Mouse (Mus musculus): Measurements from ENCODE around the gene Olfr1055. TPM values are rescaled to one million over a fixed set of nuclear protein-coding genes. Genes with fewer than 3 reads are reported as not detected.
"Not testable (repeated sequence)": the region's sequence is repeated elsewhere in the genome, so short reads cannot be mapped to it uniquely, and the experiment has no call there.

The Olfr1055 gene
- polyA plus RNA-seq (2016; fragmentation: Nextera tagmentation; extraction: Ambion mirVana): not detected in 2 replicates

DNA sequence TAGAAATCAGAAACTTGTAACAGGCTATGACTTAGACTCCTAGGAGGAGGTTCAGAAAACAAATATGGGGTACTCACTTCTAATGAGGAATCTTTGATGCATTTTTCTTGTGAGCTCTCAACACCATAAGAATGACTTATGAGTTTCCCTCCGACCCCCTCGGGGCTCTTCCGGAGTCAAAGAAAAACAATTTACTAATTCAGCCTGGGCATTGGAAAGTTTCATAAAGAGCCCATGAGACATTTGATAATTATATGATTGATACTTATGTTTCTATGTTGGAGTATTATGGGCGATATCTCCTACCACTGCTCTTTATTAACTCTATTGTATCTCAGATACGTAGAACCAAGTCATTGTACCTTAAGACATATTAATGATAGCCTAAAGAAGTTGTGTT lies at the start of gene Olfr1055:
Gene Olfr1055, minus strand, starts transcription at position 101 of the 400 bp plus-strand sequence.
- no peak for ATAC-seq (ENCODE audit: low FRiP score, low read depth)
- H3K9me3 ChIP-seq: no peaks in the 10 kb centered on the region
- H3K27ac ChIP-seq (replicated peaks): no peak within 1 kb of the TSS
- H3K4me3 ChIP-seq: no peak within 1 kb of the TSS
- no peaks in the 10 kb centered on the region for H3K27me3 ChIP-seq
- no peak within 1 kb of the TSS for H3K9ac ChIP-seq (replicated peaks)
- H3K36me3 ChIP-seq: no peaks in the 10 kb centered on the region
- no peak within 1 kb of the TSS for H3K4me2 ChIP-seq (replicated peaks)
- 92% methylated on average over 5 of the region's 5 CpGs for WGBS
- no peaks in the 10 kb centered on the region for H3K4me1 ChIP-seq

DNA sequence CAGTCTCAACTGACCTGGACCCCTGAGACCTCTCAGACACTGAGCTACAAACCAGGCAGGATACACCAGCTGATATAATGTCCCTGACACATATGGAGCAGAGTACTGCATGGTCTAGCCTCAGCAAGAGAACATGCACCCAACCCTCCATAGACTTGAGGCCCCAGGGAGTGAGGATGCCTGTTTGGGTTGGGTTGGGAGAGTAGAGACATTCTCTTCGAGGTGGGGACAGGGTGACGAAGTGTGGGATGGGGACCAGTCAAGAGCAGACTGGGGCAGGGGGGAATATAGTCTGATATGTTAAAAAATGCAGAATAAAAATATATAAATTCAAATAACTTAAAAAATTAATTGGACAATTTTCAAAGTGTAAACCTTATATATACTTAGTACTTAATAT lies 45.0 kb upstream of the Olfr1055 start:
- no peak overlapping the region for H3K4me3 ChIP-seq
- H3K9me3 ChIP-seq: no peaks in the 10 kb centered on the region
- no peak overlapping the region for H3K9ac ChIP-seq (replicated peaks)
- H3K36me3 ChIP-seq: no peaks in the 10 kb centered on the region
- 91% methylated on average over 2 of the region's 2 CpGs for WGBS
- H3K4me2 ChIP-seq (replicated peaks): no peak overlapping the region
- no peaks in the 10 kb centered on the region for H3K4me1 ChIP-seq
- ATAC-seq (ENCODE audit: low FRiP score, low read depth): peak; percentile 47; the same call in 1 of the 2 replicates
- no peak overlapping the region for H3K27ac ChIP-seq (replicated peaks)
- no peaks in the 10 kb centered on the region for H3K27me3 ChIP-seq

DNA sequence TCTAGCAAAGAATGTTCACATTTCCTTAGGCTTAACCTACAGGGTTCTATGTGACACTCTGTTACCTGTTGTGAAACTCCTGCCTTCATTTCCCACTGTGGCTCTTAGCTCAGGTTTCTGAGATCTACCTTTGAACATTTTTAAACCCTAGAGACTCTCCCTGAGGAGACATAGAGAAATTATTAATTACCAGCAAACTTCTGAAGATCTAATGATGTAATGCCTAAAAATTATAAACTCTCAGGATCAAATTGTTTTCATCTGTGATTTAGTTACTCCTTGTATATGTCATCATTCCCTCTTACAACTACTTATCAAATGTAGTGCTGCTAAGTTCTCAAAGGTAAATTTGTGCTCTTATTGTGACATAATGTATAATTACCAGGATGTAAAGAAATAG lies 38.4 kb upstream of the Olfr1055 start, which contains the start of gene Olfr1058:
Gene Olfr1058, minus strand, starts transcription at position 101 of the 400 bp plus-strand sequence.
- H3K4me1 ChIP-seq; H3K27ac ChIP-seq (replicated peaks); H3K9me3 ChIP-seq; H3K4me3 ChIP-seq; H3K36me3 ChIP-seq; H3K27me3 ChIP-seq; H3K9ac ChIP-seq (replicated peaks); H3K4me2 ChIP-seq (replicated peaks); ATAC-seq (ENCODE audit: low FRiP score, low read depth): not testable (repeated sequence)

DNA sequence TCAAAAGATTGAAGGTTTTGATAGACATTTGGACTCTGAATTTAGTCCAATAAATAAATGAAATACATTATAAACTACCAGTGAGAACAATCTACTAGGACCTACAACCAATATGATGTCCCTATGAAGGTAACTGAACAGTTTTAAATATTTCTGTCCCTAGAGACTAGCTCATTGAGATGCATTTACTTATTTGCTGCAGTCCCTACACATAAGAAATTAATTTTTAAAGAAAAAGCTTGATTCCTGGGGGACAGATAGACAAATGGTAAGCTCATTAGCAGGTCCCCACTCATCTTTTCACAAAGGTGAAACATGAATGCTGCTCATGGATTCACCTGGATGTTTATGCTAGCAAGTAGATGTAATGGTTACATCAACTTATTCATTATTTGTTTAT lies 28.2 kb upstream of the Olfr1055 start, which contains the start of gene Olfr1057:
Gene Olfr1057, minus strand, starts transcription at position 101 of the 400 bp plus-strand sequence.
- Histone ChIP-seq H3K4me3 (no peak within 1 kb of the TSS), H3K9me3 (no peaks in the 10 kb centered on the region), H3K9ac (replicated peaks) (no peak within 1 kb of the TSS), H3K36me3 (no peaks in the 10 kb centered on the region), H3K4me1 (no peaks in the 10 kb centered on the region), H3K27ac (replicated peaks) (no peak within 1 kb of the TSS), H3K27me3 (no peaks in the 10 kb centered on the region), H3K4me2 (replicated peaks) (no peak within 1 kb of the TSS)
- no peak for ATAC-seq (ENCODE audit: low FRiP score, low read depth)

DNA sequence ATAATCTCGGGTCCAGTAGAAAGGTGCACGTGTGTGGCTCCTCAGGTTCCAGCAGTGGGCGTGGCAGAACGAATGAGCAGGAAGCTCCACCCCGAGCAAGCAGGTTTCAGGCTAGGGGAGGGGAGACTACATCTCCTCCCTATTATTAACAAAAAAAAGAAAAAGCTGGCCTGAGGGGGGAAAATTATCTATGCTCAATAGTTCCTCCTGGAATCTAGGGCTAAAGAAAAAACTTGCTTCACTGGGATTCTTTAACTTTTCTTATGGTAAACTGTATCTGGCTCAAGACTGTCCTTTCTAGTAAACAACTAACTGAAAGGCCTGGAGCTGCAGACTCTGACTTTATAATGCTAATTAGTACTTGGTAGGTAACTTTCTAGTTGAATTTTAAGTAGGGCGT lies 16.3 kb upstream of the Olfr1055 start:
- not testable (repeated sequence) for H3K27me3 ChIP-seq; ATAC-seq (ENCODE audit: low FRiP score, low read depth)

DNA sequence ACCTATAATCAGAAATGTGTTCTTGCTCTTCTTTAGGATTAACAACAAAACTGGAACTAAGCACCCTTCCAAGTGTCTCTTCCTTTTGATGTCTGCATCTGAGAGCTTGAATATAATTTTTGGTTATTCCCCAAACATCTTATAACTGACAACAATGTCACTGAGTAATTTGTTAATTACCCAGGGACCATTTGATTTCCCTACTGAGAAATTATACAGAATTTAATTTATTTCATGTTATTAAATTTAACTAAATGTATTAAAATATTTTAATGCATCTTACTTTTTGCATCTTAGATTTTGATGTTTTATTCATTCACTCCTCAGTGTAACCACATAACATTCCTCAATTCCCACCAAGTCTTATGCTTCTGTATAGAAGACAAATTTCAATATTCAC lies 12.3 kb upstream of the Olfr1055 start, which contains the start of gene Olfr1056:
Gene Olfr1056, minus strand, starts transcription at position 101 of the 400 bp plus-strand sequence.
- H3K4me2 ChIP-seq (replicated peaks): no peak within 1 kb of the TSS
- no peak for ATAC-seq (ENCODE audit: low FRiP score, low read depth)
- no peak within 1 kb of the TSS for H3K4me3 ChIP-seq
- no peaks in the 10 kb centered on the region for H3K36me3 ChIP-seq
- no peaks in the 10 kb centered on the region for H3K9me3 ChIP-seq
- no peaks in the 10 kb centered on the region for H3K27me3 ChIP-seq
- H3K9ac ChIP-seq (replicated peaks): no peak within 1 kb of the TSS
- H3K4me1 ChIP-seq: no peaks in the 10 kb centered on the region
- no peak within 1 kb of the TSS for H3K27ac ChIP-seq (replicated peaks)

More for the DNA sequence above, 16.3 kb upstream of the Olfr1055 start:
- H3K4me2 ChIP-seq (replicated peaks); H3K4me3 ChIP-seq; H3K27ac ChIP-seq (replicated peaks); H3K36me3 ChIP-seq; H3K9ac ChIP-seq (replicated peaks); H3K9me3 ChIP-seq; H3K4me1 ChIP-seq: not testable (repeated sequence)
- WGBS: no CpG with 5 or more reads among the region's 6 CpGs

DNA sequence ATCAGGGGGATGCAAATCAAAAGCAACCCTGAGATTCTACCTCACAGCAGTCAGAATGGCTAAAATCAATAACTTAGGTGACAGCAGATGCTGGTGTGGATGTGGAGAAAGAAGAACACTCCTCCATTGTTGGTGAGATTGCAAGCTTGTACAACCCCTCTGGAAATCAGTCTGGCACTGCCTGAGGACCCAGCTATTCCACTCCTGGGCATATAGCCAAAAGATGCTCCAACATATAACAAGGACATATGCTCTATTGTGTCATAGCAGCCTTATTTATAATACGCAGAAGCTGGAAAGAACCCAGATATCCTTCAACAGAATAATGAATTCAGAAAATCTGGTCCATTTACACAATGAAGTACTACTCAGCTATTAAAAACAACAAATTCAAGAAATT lies 1.7 kb upstream of the Olfr1055 start:
- 97% methylated on average over 1 of the region's 1 CpGs for WGBS
- H3K27ac ChIP-seq (replicated peaks); H3K9me3 ChIP-seq; H3K4me2 ChIP-seq (replicated peaks); H3K4me3 ChIP-seq; ATAC-seq (ENCODE audit: low FRiP score, low read depth); H3K36me3 ChIP-seq; H3K4me1 ChIP-seq; H3K27me3 ChIP-seq; H3K9ac ChIP-seq (replicated peaks): not testable (repeated sequence)

DNA sequence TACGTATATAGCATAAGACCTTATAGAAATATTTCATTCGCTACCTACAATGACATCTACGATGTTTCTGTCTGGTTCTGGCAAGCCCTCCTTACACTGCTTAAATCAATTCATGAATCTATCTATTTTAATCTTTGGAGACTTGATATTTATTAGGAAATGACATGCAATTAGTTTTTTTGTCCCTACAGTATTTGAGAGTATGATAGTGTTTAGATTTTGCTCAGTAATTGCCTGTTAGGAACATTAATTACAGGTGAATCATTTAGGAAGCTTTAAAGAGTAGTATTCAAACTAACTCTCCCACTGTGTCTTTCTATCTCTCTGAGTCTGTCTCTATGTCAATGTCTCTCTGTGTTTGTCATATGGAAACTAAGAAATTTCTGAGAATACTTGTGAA lies 14.8 kb downstream of the Olfr1055 start, which contains the start of gene Olfr1054:
Gene Olfr1054, minus strand, starts transcription at position 101 of the 400 bp plus-strand sequence.
- Histone ChIP-seq H3K9ac (replicated peaks) (no peak within 1 kb of the TSS), H3K4me2 (replicated peaks) (no peak within 1 kb of the TSS), H3K4me3 (no peak within 1 kb of the TSS), H3K27me3 (no peaks in the 10 kb centered on the region), H3K9me3 (no peaks in the 10 kb centered on the region), H3K36me3 (no peaks in the 10 kb centered on the region), H3K27ac (replicated peaks) (no peak within 1 kb of the TSS), H3K4me1 (no peaks in the 10 kb centered on the region)
- no peak for ATAC-seq (ENCODE audit: low FRiP score, low read depth)
- 92% methylated on average over 3 of the region's 3 CpGs for WGBS

DNA sequence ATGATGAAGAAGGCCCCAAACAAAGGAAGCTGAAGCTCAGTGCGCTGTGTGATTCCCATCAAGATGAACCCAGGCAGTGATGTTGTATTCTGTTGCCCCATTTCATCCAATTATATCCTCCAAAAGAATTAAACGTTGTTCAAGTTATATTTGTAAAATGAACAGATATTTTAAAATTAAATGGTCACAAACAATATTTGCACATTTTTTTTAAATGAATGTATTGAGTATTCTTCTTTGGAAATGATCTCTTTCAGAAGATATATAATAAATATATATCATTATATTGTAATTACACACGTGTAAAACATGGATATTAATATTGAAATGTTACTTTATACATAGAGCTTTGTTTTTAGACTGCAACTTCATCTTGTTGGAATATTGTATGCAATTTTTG lies 34.9 kb downstream of the Olfr1055 start, which contains the start of gene Olfr1053:
Gene Olfr1053, minus strand, starts transcription at position 101 of the 400 bp plus-strand sequence.
- ATAC-seq (ENCODE audit: low FRiP score, low read depth): no peak
- Histone ChIP-seq H3K9me3 (no peaks in the 10 kb centered on the region), H3K27ac (replicated peaks) (no peak within 1 kb of the TSS), H3K36me3 (no peaks in the 10 kb centered on the region), H3K4me1 (no peaks in the 10 kb centered on the region), H3K9ac (replicated peaks) (no peak within 1 kb of the TSS), H3K27me3 (no peaks in the 10 kb centered on the region), H3K4me2 (replicated peaks) (no peak within 1 kb of the TSS), H3K4me3 (no peak within 1 kb of the TSS)
- 70% methylated on average over 3 of the region's 3 CpGs for WGBS

Other genes starting within 250 kb of the Olfr1055 start
- not detected in 2 replicates for gene Olfr1039, start 214.4 kb downstream of the Olfr1055 start, polyA plus RNA-seq (2016; fragmentation: Nextera tagmentation; extraction: Ambion mirVana)
- not detected in 2 replicates for gene Olfr1040, start 203.6 kb downstream of the Olfr1055 start, polyA plus RNA-seq (2016; fragmentation: Nextera tagmentation; extraction: Ambion mirVana)
- gene Olfr1042, start 188.4 kb downstream of the Olfr1055 start, polyA plus RNA-seq (2016; fragmentation: Nextera tagmentation; extraction: Ambion mirVana): not detected in 2 replicates
- gene Olfr1043, start 182.8 kb downstream of the Olfr1055 start, polyA plus RNA-seq (2016; fragmentation: Nextera tagmentation; extraction: Ambion mirVana): not detected in 2 replicates
- not detected in 2 replicates for gene Olfr1044, start 172.5 kb downstream of the Olfr1055 start, polyA plus RNA-seq (2016; fragmentation: Nextera tagmentation; extraction: Ambion mirVana)
- not detected in 2 replicates for gene Olfr52, start 164.6 kb downstream of the Olfr1055 start, polyA plus RNA-seq (2016; fragmentation: Nextera tagmentation; extraction: Ambion mirVana)
- gene Olfr1045, start 147.3 kb downstream of the Olfr1055 start, polyA plus RNA-seq (2016; fragmentation: Nextera tagmentation; extraction: Ambion mirVana): not detected in 2 replicates
- not detected in 2 replicates for gene Olfr1046, start 131.0 kb downstream of the Olfr1055 start, polyA plus RNA-seq (2016; fragmentation: Nextera tagmentation; extraction: Ambion mirVana)
- gene Olfr1047, start 118.9 kb downstream of the Olfr1055 start, polyA plus RNA-seq (2016; fragmentation: Nextera tagmentation; extraction: Ambion mirVana): not detected in 2 replicates
- not detected in 2 replicates for gene Olfr1048, start 110.0 kb downstream of the Olfr1055 start, polyA plus RNA-seq (2016; fragmentation: Nextera tagmentation; extraction: Ambion mirVana)
- not detected in 2 replicates for gene Olfr1049, start 92.0 kb downstream of the Olfr1055 start, polyA plus RNA-seq (2016; fragmentation: Nextera tagmentation; extraction: Ambion mirVana)
- not detected in 2 replicates for gene Olfr1051, start 71.2 kb downstream of the Olfr1055 start, polyA plus RNA-seq (2016; fragmentation: Nextera tagmentation; extraction: Ambion mirVana)
- not detected in 2 replicates for gene Olfr1052, start 57.8 kb downstream of the Olfr1055 start, polyA plus RNA-seq (2016; fragmentation: Nextera tagmentation; extraction: Ambion mirVana)
- gene Olfr1053, start 35.0 kb downstream of the Olfr1055 start, polyA plus RNA-seq (2016; fragmentation: Nextera tagmentation; extraction: Ambion mirVana): not detected in 2 replicates
- gene Olfr1054, start 14.9 kb downstream of the Olfr1055 start, polyA plus RNA-seq (2016; fragmentation: Nextera tagmentation; extraction: Ambion mirVana): not detected in 2 replicates
- gene Olfr1056, start 12.2 kb upstream of the Olfr1055 start, polyA plus RNA-seq (2016; fragmentation: Nextera tagmentation; extraction: Ambion mirVana): not detected in 2 replicates
- gene Olfr1057, start 28.1 kb upstream of the Olfr1055 start, polyA plus RNA-seq (2016; fragmentation: Nextera tagmentation; extraction: Ambion mirVana): not detected in 2 replicates
- not detected in 2 replicates for gene Olfr1058, start 38.3 kb upstream of the Olfr1055 start, polyA plus RNA-seq (2016; fragmentation: Nextera tagmentation; extraction: Ambion mirVana)
- gene Olfr1061, start 63.8 kb upstream of the Olfr1055 start, polyA plus RNA-seq (2016; fragmentation: Nextera tagmentation; extraction: Ambion mirVana): not detected in 2 replicates
- not detected in 2 replicates for gene Olfr1062, start 76.5 kb upstream of the Olfr1055 start, polyA plus RNA-seq (2016; fragmentation: Nextera tagmentation; extraction: Ambion mirVana)
- gene Olfr1065, start 100.3 kb upstream of the Olfr1055 start, polyA plus RNA-seq (2016; fragmentation: Nextera tagmentation; extraction: Ambion mirVana): not detected in 2 replicates
- gene Olfr1066, start 106.0 kb upstream of the Olfr1055 start, polyA plus RNA-seq (2016; fragmentation: Nextera tagmentation; extraction: Ambion mirVana): not detected in 2 replicates
- gene Olfr228, start 137.1 kb upstream of the Olfr1055 start, polyA plus RNA-seq (2016; fragmentation: Nextera tagmentation; extraction: Ambion mirVana): not detected in 2 replicates
- not detected in 2 replicates for gene Olfr1076, start 158.2 kb upstream of the Olfr1055 start, polyA plus RNA-seq (2016; fragmentation: Nextera tagmentation; extraction: Ambion mirVana)
- gene Olfr1079, start 192.2 kb upstream of the Olfr1055 start, polyA plus RNA-seq (2016; fragmentation: Nextera tagmentation; extraction: Ambion mirVana): not detected in 2 replicates
- gene Olfr1080, start 208.0 kb upstream of the Olfr1055 start, polyA plus RNA-seq (2016; fragmentation: Nextera tagmentation; extraction: Ambion mirVana): not detected in 2 replicates
- gene Olfr1082, start 248.7 kb upstream of the Olfr1055 start, polyA plus RNA-seq (2016; fragmentation: Nextera tagmentation; extraction: Ambion mirVana): not detected in 2 replicates